Mouse (Mus musculus): ENCODE measurements around the gene Actl7a.

Actl7a gene

GRCm38 (mm10) chr4:56767861-56768284, 24.7 kb downstream of the Actl7a start:
- DNase-seq: no peak

GRCm38 (mm10) chr4:56768913-56769312, 25.7 kb downstream of the Actl7a start:
- peak in 1 of 2 experiments; percentile 25 for DNase-seq

- no peak for DNase-seq
Measured at GRCm38 (mm10) chr4:56771065-56771464, 27.9 kb downstream of the Actl7a start.

DNA sequence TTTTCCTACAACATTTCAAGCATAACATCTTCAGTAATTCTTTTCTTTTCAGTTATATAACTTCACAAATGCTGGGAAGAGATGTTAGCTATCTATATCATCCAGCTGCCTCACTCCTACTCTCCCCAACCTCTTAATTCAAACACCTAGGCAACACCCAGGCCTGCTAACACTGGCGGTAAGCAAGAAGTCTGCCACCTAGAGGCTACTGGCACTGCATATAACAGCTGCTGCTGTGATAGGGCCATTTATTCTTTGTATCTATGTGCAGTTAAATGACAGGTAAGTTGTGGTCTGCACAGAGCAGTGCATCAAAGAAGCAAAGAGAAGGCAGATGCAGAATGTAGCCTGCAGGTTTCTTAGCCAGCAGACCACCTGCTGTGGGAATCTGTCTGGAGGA, 48.2 kb downstream of the Actl7a start:
- peak; percentile 13 to 50 for DNase-seq

All from kidney, postnatal 36 days (tissue).